Mouse (Mus musculus): ENCODE measurements at regions not wholly inside any gene's neighbourhood (a gene's known extent, or its start where the extent isn't known, plus 50 kb on each side); places are given as distances from the start of the nearest gene placed in this dataset.

- 57% methylated on average over 8 of the region's 8 CpGs for WGBS
- ATAC-seq (replicated peaks; ENCODE audit: low FRiP score): no peak
- no peak for DNase-seq (ENCODE audit: low spot score)
Observed at GRCm38 (mm10) chr13:100933265-100933664, 100.0 kb upstream of the Slc30a5 start.

DNA sequence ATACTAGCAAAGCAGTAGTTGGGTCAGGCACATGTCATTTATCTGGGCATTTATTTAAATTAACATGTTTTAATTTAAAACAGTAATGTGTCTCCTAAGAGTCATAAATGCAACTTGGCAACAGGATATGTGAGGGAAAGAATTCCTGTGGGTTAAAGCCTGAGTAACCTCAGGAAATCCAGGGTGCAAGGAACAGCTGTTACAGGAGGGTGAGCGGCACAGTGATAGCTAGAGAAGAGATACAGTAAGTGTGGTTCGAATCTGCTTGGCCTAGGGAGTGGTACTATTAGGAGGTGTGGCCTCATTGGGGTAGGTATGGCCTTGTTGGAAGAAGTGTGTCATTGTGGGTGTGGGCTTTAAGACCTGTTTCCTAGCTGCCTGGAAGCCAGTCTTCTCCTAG, 66.3 kb upstream of the Slc30a5 start:
- no peaks in the 10 kb centered on the region for H3K9me3 ChIP-seq (ENCODE audit: control insufficient read depth, low read length)
- no peak overlapping the region for H3K4me3 ChIP-seq (ENCODE audit: low read depth, low read length)
- 82% methylated on average over 2 of the region's 2 CpGs for WGBS
- ATAC-seq (replicated peaks; ENCODE audit: low FRiP score) (no peak), DNase-seq (ENCODE audit: low spot score) (no peak)
- H3K9ac ChIP-seq (ENCODE audit: low read depth, low read length): no peak overlapping the region
- H3K4me2 ChIP-seq: no peak overlapping the region
- no peaks in the 10 kb centered on the region for H3K27me3 ChIP-seq (replicated peaks; ENCODE audit: control insufficient read depth, insufficient read depth, low read length)
- no peaks in the 10 kb centered on the region for H3K4me1 ChIP-seq (replicated peaks; ENCODE audit: control insufficient read depth, insufficient read depth, low read length)
- no peak overlapping the region for H3K27ac ChIP-seq (ENCODE audit: low read depth, low read length)
- no peaks in the 10 kb centered on the region for H3K36me3 ChIP-seq (ENCODE audit: control insufficient read depth, insufficient read depth, low read length)

More at GRCm38 (mm10) chr13:100933265-100933664, 100.0 kb upstream of the Slc30a5 start:
- Histone ChIP-seq H3K27me3 (replicated peaks; ENCODE audit: control insufficient read depth, insufficient read depth, low read length) (no peaks in the 10 kb centered on the region), H3K4me1 (replicated peaks; ENCODE audit: control insufficient read depth, insufficient read depth, low read length) (no peaks in the 10 kb centered on the region), H3K4me3 (ENCODE audit: low read depth, low read length) (no peak overlapping the region), H3K27ac (ENCODE audit: low read depth, low read length) (no peak overlapping the region), H3K4me2 (no peak overlapping the region), H3K36me3 (ENCODE audit: control insufficient read depth, insufficient read depth, low read length) (no peaks in the 10 kb centered on the region), H3K9ac (ENCODE audit: low read depth, low read length) (no peak overlapping the region), H3K9me3 (ENCODE audit: control insufficient read depth, low read length) (no peaks in the 10 kb centered on the region)

DNA sequence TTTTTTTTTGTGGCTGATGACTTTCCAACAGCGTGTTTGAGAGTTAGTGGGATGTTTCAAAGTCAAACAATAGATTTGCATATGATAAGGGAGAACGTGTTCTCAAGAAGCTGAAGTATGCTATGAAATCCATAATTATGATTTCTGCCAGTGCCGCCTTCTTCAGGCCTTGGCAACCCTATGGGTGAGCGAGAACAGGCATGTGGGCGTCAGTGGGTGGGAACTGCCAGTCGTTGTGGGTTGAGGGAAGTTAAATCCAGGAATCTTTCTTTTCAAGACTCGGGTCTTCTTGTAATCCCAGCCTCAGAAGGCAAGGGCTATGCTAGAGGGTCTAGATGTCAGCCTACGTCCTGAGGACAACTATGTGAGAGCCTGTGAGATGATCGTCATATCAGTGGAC, 60.6 kb upstream of the Slc30a5 start:
- Histone ChIP-seq H3K4me2 (no peak overlapping the region), H3K4me1 (replicated peaks; ENCODE audit: control insufficient read depth, insufficient read depth, low read length) (no peaks in the 10 kb centered on the region), H3K27ac (ENCODE audit: low read depth, low read length) (no peak overlapping the region), H3K4me3 (ENCODE audit: low read depth, low read length) (no peak overlapping the region), H3K27me3 (replicated peaks; ENCODE audit: control insufficient read depth, insufficient read depth, low read length) (no peaks in the 10 kb centered on the region), H3K9me3 (ENCODE audit: control insufficient read depth, low read length) (no peaks in the 10 kb centered on the region), H3K36me3 (ENCODE audit: control insufficient read depth, insufficient read depth, low read length) (no peaks in the 10 kb centered on the region), H3K9ac (ENCODE audit: low read depth, low read length) (no peak overlapping the region)
- no peak for DNase-seq (ENCODE audit: low spot score)
- 80% methylated on average over 9 of the region's 9 CpGs for WGBS
- ATAC-seq (replicated peaks; ENCODE audit: low FRiP score): no peak

GRCm38 (mm10) chr13:100893096-100893495, 59.9 kb upstream of the Slc30a5 start:
- Histone ChIP-seq H3K4me3 (ENCODE audit: low read depth, low read length) (no peak overlapping the region), H3K4me2 (no peak overlapping the region), H3K9ac (ENCODE audit: low read depth, low read length) (no peak overlapping the region), H3K27me3 (replicated peaks; ENCODE audit: control insufficient read depth, insufficient read depth, low read length) (no peaks in the 10 kb centered on the region), H3K9me3 (ENCODE audit: control insufficient read depth, low read length) (no peaks in the 10 kb centered on the region), H3K27ac (ENCODE audit: low read depth, low read length) (no peak overlapping the region), H3K36me3 (ENCODE audit: control insufficient read depth, insufficient read depth, low read length) (no peaks in the 10 kb centered on the region), H3K4me1 (replicated peaks; ENCODE audit: control insufficient read depth, insufficient read depth, low read length) (no peaks in the 10 kb centered on the region)
- WGBS: 63% methylated on average over 1 of the region's 1 CpGs
- ATAC-seq (replicated peaks; ENCODE audit: low FRiP score) (no peak), DNase-seq (ENCODE audit: low spot score) (no peak)

GRCm38 (mm10) chr13:100892647-100893071, 59.4 kb upstream of the Slc30a5 start:
- Histone ChIP-seq H3K4me2 (no peak overlapping the region), H3K4me3 (ENCODE audit: low read depth, low read length) (no peak overlapping the region)

GRCm38 (mm10) chr13:100892204-100892603, 59.0 kb upstream of the Slc30a5 start:
- Histone ChIP-seq H3K4me2 (no peak overlapping the region), H3K4me1 (replicated peaks; ENCODE audit: control insufficient read depth, insufficient read depth, low read length) (no peaks in the 10 kb centered on the region), H3K27ac (ENCODE audit: low read depth, low read length) (no peak overlapping the region), H3K4me3 (ENCODE audit: low read depth, low read length) (no peak overlapping the region), H3K9ac (ENCODE audit: low read depth, low read length) (no peak overlapping the region), H3K27me3 (replicated peaks; ENCODE audit: control insufficient read depth, insufficient read depth, low read length) (no peaks in the 10 kb centered on the region), H3K36me3 (ENCODE audit: control insufficient read depth, insufficient read depth, low read length) (no peaks in the 10 kb centered on the region), H3K9me3 (ENCODE audit: control insufficient read depth, low read length) (no peaks in the 10 kb centered on the region)
- WGBS: 20% methylated on average over 13 of the region's 13 CpGs
- peak; percentile 66 for DNase-seq (ENCODE audit: low spot score)
- ATAC-seq (replicated peaks; ENCODE audit: low FRiP score): peak; percentile 36; the same call in 1 of the 2 replicates

More at GRCm38 (mm10) chr13:100892647-100893071, 59.4 kb upstream of the Slc30a5 start:
- H3K9ac ChIP-seq (ENCODE audit: low read depth, low read length): no peak overlapping the region
- no peaks in the 10 kb centered on the region for H3K27me3 ChIP-seq (replicated peaks; ENCODE audit: control insufficient read depth, insufficient read depth, low read length)
- WGBS: 56% methylated on average over 13 of the region's 13 CpGs
- H3K9me3 ChIP-seq (ENCODE audit: control insufficient read depth, low read length): no peaks in the 10 kb centered on the region
- DNase-seq (ENCODE audit: low spot score) (no peak), ATAC-seq (replicated peaks; ENCODE audit: low FRiP score) (no peak)
- no peaks in the 10 kb centered on the region for H3K4me1 ChIP-seq (replicated peaks; ENCODE audit: control insufficient read depth, insufficient read depth, low read length)
- no peak overlapping the region for H3K27ac ChIP-seq (ENCODE audit: low read depth, low read length)
- H3K36me3 ChIP-seq (ENCODE audit: control insufficient read depth, insufficient read depth, low read length): no peaks in the 10 kb centered on the region

- Histone ChIP-seq H3K4me1 (replicated peaks; ENCODE audit: control insufficient read depth, insufficient read depth, low read length) (no peaks in the 10 kb centered on the region), H3K9ac (ENCODE audit: low read depth, low read length) (no peak overlapping the region), H3K27ac (ENCODE audit: low read depth, low read length) (no peak overlapping the region), H3K4me2 (no peak overlapping the region), H3K36me3 (ENCODE audit: control insufficient read depth, insufficient read depth, low read length) (no peaks in the 10 kb centered on the region), H3K4me3 (ENCODE audit: low read depth, low read length) (no peak overlapping the region), H3K9me3 (ENCODE audit: control insufficient read depth, low read length) (no peaks in the 10 kb centered on the region), H3K27me3 (replicated peaks; ENCODE audit: control insufficient read depth, insufficient read depth, low read length) (no peaks in the 10 kb centered on the region)
- ATAC-seq (replicated peaks; ENCODE audit: low FRiP score) (no peak), DNase-seq (ENCODE audit: low spot score) (no peak)
- WGBS: 78% methylated on average over 6 of the region's 6 CpGs
Observed at GRCm38 (mm10) chr13:100890457-100890856, 57.2 kb upstream of the Slc30a5 start.

DNA sequence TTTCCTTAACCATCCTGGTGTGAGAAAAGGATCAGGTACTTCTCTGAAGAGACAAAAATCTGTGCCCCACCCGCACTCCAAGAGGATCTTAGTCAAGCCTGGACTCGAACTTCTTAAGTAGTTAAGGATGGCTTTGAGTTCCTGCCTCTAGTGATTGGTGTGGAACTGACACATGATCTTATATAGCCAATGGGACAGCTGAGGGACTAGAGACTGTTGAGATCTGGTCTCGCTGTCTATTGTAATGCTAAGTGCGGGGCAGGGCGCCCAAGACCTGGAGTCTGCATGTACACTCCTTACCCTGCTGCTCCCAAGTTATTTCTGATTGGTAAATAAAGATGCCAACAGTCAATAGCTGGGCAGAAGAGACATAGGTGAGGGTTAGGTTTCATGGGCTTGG, 55.3 kb upstream of the Slc30a5 start:
- Histone ChIP-seq H3K27ac (ENCODE audit: low read depth, low read length) (no peak overlapping the region), H3K9ac (ENCODE audit: low read depth, low read length) (no peak overlapping the region), H3K27me3 (replicated peaks; ENCODE audit: control insufficient read depth, insufficient read depth, low read length) (no peaks in the 10 kb centered on the region), H3K4me3 (ENCODE audit: low read depth, low read length) (no peak overlapping the region), H3K36me3 (ENCODE audit: control insufficient read depth, insufficient read depth, low read length) (no peaks in the 10 kb centered on the region), H3K4me1 (replicated peaks; ENCODE audit: control insufficient read depth, insufficient read depth, low read length) (no peaks in the 10 kb centered on the region), H3K4me2 (no peak overlapping the region), H3K9me3 (ENCODE audit: control insufficient read depth, low read length) (no peaks in the 10 kb centered on the region)
- 86% methylated on average over 5 of the region's 5 CpGs for WGBS
- ATAC-seq (replicated peaks; ENCODE audit: low FRiP score): no peak
- no peak for DNase-seq (ENCODE audit: low spot score)

- Histone ChIP-seq H3K4me1 (replicated peaks; ENCODE audit: control insufficient read depth, insufficient read depth, low read length) (no peaks in the 10 kb centered on the region), H3K9ac (ENCODE audit: low read depth, low read length) (no peak overlapping the region), H3K4me2 (no peak overlapping the region), H3K4me3 (ENCODE audit: low read depth, low read length) (no peak overlapping the region), H3K36me3 (ENCODE audit: control insufficient read depth, insufficient read depth, low read length) (no peaks in the 10 kb centered on the region), H3K27me3 (replicated peaks; ENCODE audit: control insufficient read depth, insufficient read depth, low read length) (no peaks in the 10 kb centered on the region), H3K27ac (ENCODE audit: low read depth, low read length) (no peak overlapping the region), H3K9me3 (ENCODE audit: control insufficient read depth, low read length) (no peaks in the 10 kb centered on the region)
- DNase-seq (ENCODE audit: low spot score) (no peak), ATAC-seq (replicated peaks; ENCODE audit: low FRiP score) (no peak)
- WGBS: 68% methylated on average over 8 of the region's 8 CpGs
Observed at GRCm38 (mm10) chr13:100883711-100884110, 50.5 kb upstream of the Slc30a5 start.

All from liver, embryonic 11.5 days (tissue).